Mouse (Mus musculus) kidney, adult 2 months (tissue): Measurements from ENCODE around the gene Gh. TPM values are rescaled to one million over a fixed set of nuclear protein-coding genes. Genes with fewer than 3 reads are reported as not detected.

Experiments used
- DNase-seq: peaks from one replicate; pipeline ENCODE4 v3.0.0; 2021
- H3K27ac ChIP-seq: fragments of 200-500 bp; 2 replicates; pipeline ENCODE4 v1.5.1; 2012; ENCODE audit warnings: low read depth, low read length, control low read depth, inconsistent platforms; ENCODE audit not compliant: insufficient read depth
- H3K27me3 ChIP-seq: fragments of 200-500 bp; replicated peaks from 2 replicates; pipeline ENCODE4 v1.6.1; 2012; ENCODE audit warnings: mild to moderate bottlenecking, moderate library complexity, low read length, inconsistent platforms; ENCODE audit not compliant: control insufficient read depth, insufficient read depth
- H3K36me3 ChIP-seq: fragments of 200-500 bp; 2 replicates; pipeline ENCODE4 v1.6.1; 2012; ENCODE audit warnings: mild to moderate bottlenecking, moderate library complexity, low read length, inconsistent platforms; ENCODE audit not compliant: control insufficient read depth, insufficient read depth
- H3K4me1 ChIP-seq: fragments of 200-500 bp; 2 replicates; pipeline ENCODE4 v1.6.1; 2011; ENCODE audit warnings: low read length; ENCODE audit not compliant: control insufficient read depth, insufficient read depth
- H3K4me3 ChIP-seq: fragments of 200-500 bp; 2 replicates; pipeline ENCODE4 v1.5.1; 2011; ENCODE audit warnings: mild to moderate bottlenecking, low read depth, low read length, control low read depth; ENCODE audit not compliant: insufficient read depth
- CTCF ChIP-seq: fragments of 200-500 bp; conservative IDR thresholded peaks from 2 replicates; pipeline ENCODE4 v1.5.1; 2011; ENCODE audit warnings: low read depth, mild to moderate bottlenecking, control low read depth, low read length, moderate library complexity, mixed read lengths; ENCODE audit not compliant: insufficient read depth, insufficient read length
- POLR2A ChIP-seq: fragments of 200-500 bp; IDR thresholded peaks from one replicate; pipeline ENCODE4 v1.6.1; 2011; ENCODE audit warnings: low read depth, low read length, control low read depth
- whole genome bisulfite sequencing: fragments of 180-500 bp; shearing (Covaris S2); methylation state at CpG from one replicate; pipeline ENCODE4 v1.1.7; 2018; 5-methylcytosine and 5-hydroxymethylcytosine counted together
- polyA plus RNA-seq: library from polyadenylated mRNA; depleted of rRNA; stranded (reverse); fragments of >200 nt; gene quantifications from 2 replicates; pipeline ENCODE4 v1.2.3, GENCODE M21; 2012

Gh gene
- polyA plus RNA-seq, 1 experiment: 0.16 TPM

GRCm38 (mm10) chr11:106308162-106308561 lies 6.5 kb upstream of the Gh start:
- Histone ChIP-seq H3K27ac (no peak overlapping the region), H3K4me3 (no peak overlapping the region), H3K36me3 (no peaks in the 10 kb centered on the region), H3K27me3 (no peaks in the 10 kb centered on the region), H3K4me1 (no peaks in the 10 kb centered on the region)
- DNase-seq: no peak
- WGBS: 44% methylated on average over 11 of the region's 11 CpGs
- TF ChIP-seq CTCF (no peak), POLR2A (no peak)

GRCm38 (mm10) chr11:106307432-106307831 lies 5.8 kb upstream of the Gh start:
- Histone ChIP-seq H3K4me3 (no peak overlapping the region), H3K36me3 (no peaks in the 10 kb centered on the region), H3K27ac (no peak overlapping the region), H3K27me3 (no peaks in the 10 kb centered on the region), H3K4me1 (no peaks in the 10 kb centered on the region)
- no peak for DNase-seq
- no peak for TF ChIP-seq POLR2A
- WGBS: 67% methylated on average over 5 of the region's 5 CpGs

DNA sequence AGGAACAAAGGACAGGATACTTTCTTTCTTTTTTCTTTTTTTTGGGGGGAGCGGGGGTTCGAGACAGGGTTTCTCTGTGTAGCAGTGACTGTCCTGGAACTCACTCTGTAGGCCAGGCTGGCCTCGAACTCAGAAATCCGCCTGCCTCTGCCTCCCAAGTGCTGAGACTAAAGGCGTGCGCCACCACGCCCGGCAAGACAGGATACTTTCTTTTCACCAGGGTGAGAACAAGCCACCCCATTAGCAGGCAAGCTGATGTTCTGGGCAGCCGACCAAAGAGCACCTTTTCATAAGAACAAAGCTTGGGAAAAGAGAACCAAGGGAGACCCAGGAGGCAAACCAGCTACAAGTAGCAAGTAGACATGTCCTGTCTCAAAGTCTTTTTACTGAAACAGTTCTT lies 5.1 kb upstream of the Gh start:
- WGBS: 87% methylated on average over 9 of the region's 9 CpGs

GRCm38 (mm10) chr11:106306065-106306385 lies 4.4 kb upstream of the Gh start:
- DNase-seq: no peak
- no peaks in the 10 kb centered on the region for H3K36me3 ChIP-seq
- H3K27me3 ChIP-seq: no peaks in the 10 kb centered on the region
- TF ChIP-seq POLR2A: no peak
- no peak for TF ChIP-seq CTCF
- H3K4me1 ChIP-seq: no peaks in the 10 kb centered on the region
- H3K4me3 ChIP-seq: no peak overlapping the region
- no peak overlapping the region for H3K27ac ChIP-seq
- WGBS: 83% methylated on average over 3 of the region's 3 CpGs

More for the DNA sequence above, 5.1 kb upstream of the Gh start:
- H3K4me1 ChIP-seq: no peaks in the 10 kb centered on the region
- no peaks in the 10 kb centered on the region for H3K27me3 ChIP-seq
- TF ChIP-seq CTCF: no peak
- no peak overlapping the region for H3K27ac ChIP-seq
- no peak overlapping the region for H3K4me3 ChIP-seq
- no peaks in the 10 kb centered on the region for H3K36me3 ChIP-seq
- DNase-seq: no peak

GRCm38 (mm10) chr11:106305348-106306064 lies 3.8 kb upstream of the Gh start:
- no peak for DNase-seq
- Histone ChIP-seq H3K4me3 (no peak overlapping the region), H3K27me3 (no peaks in the 10 kb centered on the region), H3K27ac (no peak overlapping the region), H3K36me3 (no peaks in the 10 kb centered on the region), H3K4me1 (no peaks in the 10 kb centered on the region)
- 66% methylated on average over 10 of the region's 10 CpGs for WGBS
- TF ChIP-seq POLR2A: no peak
- TF ChIP-seq CTCF: no peak

DNA sequence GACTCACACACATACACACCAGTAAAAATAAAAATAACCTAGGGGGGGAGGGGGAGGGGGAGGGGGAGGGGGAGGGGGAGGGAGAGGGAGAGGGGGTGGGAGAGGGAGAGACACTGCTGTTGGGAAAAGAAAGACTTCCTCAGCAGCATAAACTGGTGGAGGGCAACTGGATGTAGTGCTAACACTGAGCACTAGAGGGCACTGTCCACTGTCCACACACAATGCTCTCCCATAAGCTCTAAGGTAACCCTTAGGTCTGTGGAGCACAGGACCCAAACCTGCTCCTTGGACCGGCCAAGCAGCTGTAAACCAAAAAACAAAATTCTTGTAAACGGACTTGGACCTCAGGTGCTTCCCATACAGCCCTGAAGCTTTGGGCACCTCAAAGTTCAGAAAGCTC lies 969 bp upstream of the Gh start:
- peak; percentile 46 for DNase-seq
- H3K4me1 ChIP-seq: no peaks in the 10 kb centered on the region
- WGBS: 2% methylated on average over 2 of the region's 2 CpGs

GRCm38 (mm10) chr11:106291861-106292260 lies 9.8 kb downstream of the Gh start:
- Histone ChIP-seq H3K4me3 (no peak overlapping the region), H3K36me3 (no peaks in the 10 kb centered on the region), H3K4me1 (no peaks in the 10 kb centered on the region), H3K27ac (no peak overlapping the region), H3K27me3 (no peaks in the 10 kb centered on the region)
- WGBS: 87% methylated on average over 2 of the region's 2 CpGs
- TF ChIP-seq POLR2A (no peak), CTCF (no peak; the same call in 1 of the 2 replicates)
- no peak for DNase-seq

More for the DNA sequence above, 969 bp upstream of the Gh start:
- Histone ChIP-seq H3K27ac (no peak overlapping the region), H3K36me3 (no peaks in the 10 kb centered on the region), H3K27me3 (no peaks in the 10 kb centered on the region), H3K4me3 (no peak overlapping the region)
- TF ChIP-seq CTCF: peak; percentile 96
- no peak for TF ChIP-seq POLR2A
